Mouse (Mus musculus): ENCODE results near the gene Slc39a2. TPM values are rescaled to one million over a fixed set of nuclear protein-coding genes. Genes with fewer than 3 reads are reported as not detected.
"Not testable (repeated sequence)": the region's sequence is repeated elsewhere in the genome, so short reads cannot be mapped to it uniquely, and the experiment has no call there.

Gene Slc39a2
- polyA plus RNA-seq, 1 experiment, result 0.12 TPM

GRCm38 (mm10) chr14:51922571-51922865, 29.8 kb downstream of the Slc39a2 start, which contains the start of gene Rnase13:
TSS of gene Rnase13 (minus strand) at chr14:51922773.
- H3K79me2 ChIP-seq (ENCODE audit: control insufficient read depth, insufficient read depth), result no peaks in the 10 kb centered on the region
- H3K36me3 ChIP-seq (ENCODE audit: control insufficient read depth, insufficient read depth), result no peaks in the 10 kb centered on the region
- H3ac ChIP-seq (ENCODE audit: control insufficient read depth, insufficient read length), result no peak within 1 kb of the TSS
- TF ChIP-seq E2F4 (IDR thresholded peaks at IDR 0.05; ENCODE audit: insufficient read depth) (no peak), MYOD1 (IDR thresholded peaks at IDR 0.05; ENCODE audit: control insufficient read depth in 1 of 3, insufficient read length in 2 of 3, low read depth in 2 of 3) (no peak), TCF12 (IDR thresholded peaks at IDR 0.05; ENCODE audit: insufficient read depth, poor library complexity, severe bottlenecking) (no peak), REST (IDR thresholded peaks at IDR 0.05; ENCODE audit: insufficient read depth, insufficient read length) (no peak), CEBPB (IDR thresholded peaks at IDR 0.05; ENCODE audit: insufficient read depth, poor library complexity, severe bottlenecking) (no peak), SRF (IDR thresholded peaks at IDR 0.05; ENCODE audit: control insufficient read depth, insufficient read length, low read depth) (no peak), POLR2AphosphoS2 (IDR thresholded peaks at IDR 0.05; ENCODE audit: insufficient read length, low read depth) (no peak), USF1 (IDR thresholded peaks at IDR 0.05; ENCODE audit: low read depth) (no peak), TCF3 (IDR thresholded peaks at IDR 0.05; ENCODE audit: insufficient read length, low read depth) (no peak), POLR2A (IDR thresholded peaks at IDR 0.05; ENCODE audit: insufficient read length, low read depth) (no peak), MAX (IDR thresholded peaks at IDR 0.05; ENCODE audit: low read depth) (no peak), MYOG (IDR thresholded peaks at IDR 0.05; ENCODE audit: control insufficient read depth in 1 of 3, insufficient read depth in 1 of 3, insufficient read length in 2 of 3, low read depth in 2 of 3) (no peak)
- H3K4me3 ChIP-seq, result no peak within 1 kb of the TSS
- peaks cover 4% of the 10 kb centered on the region for H3K27me3 ChIP-seq (ENCODE audit: control insufficient read depth, insufficient read depth, insufficient read length)
- no peak within 1 kb of the TSS for H3K4me2 ChIP-seq (ENCODE audit: low read depth)

DNA sequence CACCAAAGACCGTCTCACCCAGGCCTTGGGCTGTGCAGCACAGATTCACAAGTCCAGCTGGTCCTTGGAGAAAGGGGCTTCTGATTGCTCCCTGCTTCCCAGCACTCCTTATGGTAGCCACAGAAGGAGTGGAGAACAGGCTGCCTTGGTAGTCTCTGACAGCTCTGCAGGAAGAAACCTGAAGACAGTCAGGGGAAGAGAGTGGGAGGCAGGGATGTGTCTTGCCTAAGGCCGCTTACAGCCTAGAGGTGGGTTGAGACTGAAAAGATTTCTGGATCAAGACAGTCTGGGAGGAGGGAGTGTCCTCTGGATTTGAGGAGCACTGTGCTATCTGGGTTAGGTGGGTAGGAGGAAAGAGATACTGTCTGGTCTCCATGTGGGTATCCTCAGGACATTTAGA, 30.2 kb downstream of the Slc39a2 start:
- no peak for TF ChIP-seq MYOG (IDR thresholded peaks at IDR 0.05; ENCODE audit: control insufficient read depth in 1 of 3, insufficient read depth in 1 of 3, insufficient read length in 2 of 3, low read depth in 2 of 3)
- Histone ChIP-seq H3ac (ENCODE audit: control insufficient read depth, insufficient read length) (no peak overlapping the region), H3K4me3 (no peak overlapping the region)

GRCm38 (mm10) chr14:51923492-51923891, 30.8 kb downstream of the Slc39a2 start:
- no peaks in the 10 kb centered on the region for H3K79me2 ChIP-seq (ENCODE audit: control insufficient read depth, insufficient read depth)
- no peaks in the 10 kb centered on the region for H3K36me3 ChIP-seq (ENCODE audit: control insufficient read depth, insufficient read depth)
- TF ChIP-seq TCF12 (IDR thresholded peaks at IDR 0.05; ENCODE audit: insufficient read depth, poor library complexity, severe bottlenecking) (no peak), SRF (IDR thresholded peaks at IDR 0.05; ENCODE audit: control insufficient read depth, insufficient read length, low read depth) (no peak), USF1 (IDR thresholded peaks at IDR 0.05; ENCODE audit: low read depth) (no peak), TCF3 (IDR thresholded peaks at IDR 0.05; ENCODE audit: insufficient read length, low read depth) (no peak), POLR2A (IDR thresholded peaks at IDR 0.05; ENCODE audit: insufficient read length, low read depth) (no peak), MYOG (IDR thresholded peaks at IDR 0.05; ENCODE audit: control insufficient read depth in 1 of 3, insufficient read depth in 1 of 3, insufficient read length in 2 of 3, low read depth in 2 of 3) (no peak), CEBPB (IDR thresholded peaks at IDR 0.05; ENCODE audit: insufficient read depth, poor library complexity, severe bottlenecking) (no peak), E2F4 (IDR thresholded peaks at IDR 0.05; ENCODE audit: insufficient read depth) (no peak), POLR2AphosphoS2 (IDR thresholded peaks at IDR 0.05; ENCODE audit: insufficient read length, low read depth) (no peak), REST (IDR thresholded peaks at IDR 0.05; ENCODE audit: insufficient read depth, insufficient read length) (no peak), MAX (IDR thresholded peaks at IDR 0.05; ENCODE audit: low read depth) (no peak), MYOD1 (IDR thresholded peaks at IDR 0.05; ENCODE audit: control insufficient read depth in 1 of 3, insufficient read length in 2 of 3, low read depth in 2 of 3) (no peak)
- H3K4me3 ChIP-seq, result no peak overlapping the region
- H3K4me2 ChIP-seq (ENCODE audit: low read depth), result no peak overlapping the region
- H3K27me3 ChIP-seq (ENCODE audit: control insufficient read depth, insufficient read depth, insufficient read length), result peaks cover 4% of the 10 kb centered on the region
- H3ac ChIP-seq (ENCODE audit: control insufficient read depth, insufficient read length), result no peak overlapping the region

More for the DNA sequence above, 30.2 kb downstream of the Slc39a2 start:
- H3K4me2 ChIP-seq (ENCODE audit: low read depth), result no peak overlapping the region
- no peaks in the 10 kb centered on the region for H3K79me2 ChIP-seq (ENCODE audit: control insufficient read depth, insufficient read depth)
- H3K27me3 ChIP-seq (ENCODE audit: control insufficient read depth, insufficient read depth, insufficient read length), result peaks cover 4% of the 10 kb centered on the region
- no peaks in the 10 kb centered on the region for H3K36me3 ChIP-seq (ENCODE audit: control insufficient read depth, insufficient read depth)

GRCm38 (mm10) chr14:51926930-51927329, 34.2 kb downstream of the Slc39a2 start:
- not testable (repeated sequence) for H3K4me3 ChIP-seq; H3K36me3 ChIP-seq (ENCODE audit: control insufficient read depth, insufficient read depth); H3K79me2 ChIP-seq (ENCODE audit: control insufficient read depth, insufficient read depth); H3K27me3 ChIP-seq (ENCODE audit: control insufficient read depth, insufficient read depth, insufficient read length); H3K4me2 ChIP-seq (ENCODE audit: low read depth); H3ac ChIP-seq (ENCODE audit: control insufficient read depth, insufficient read length)

DNA sequence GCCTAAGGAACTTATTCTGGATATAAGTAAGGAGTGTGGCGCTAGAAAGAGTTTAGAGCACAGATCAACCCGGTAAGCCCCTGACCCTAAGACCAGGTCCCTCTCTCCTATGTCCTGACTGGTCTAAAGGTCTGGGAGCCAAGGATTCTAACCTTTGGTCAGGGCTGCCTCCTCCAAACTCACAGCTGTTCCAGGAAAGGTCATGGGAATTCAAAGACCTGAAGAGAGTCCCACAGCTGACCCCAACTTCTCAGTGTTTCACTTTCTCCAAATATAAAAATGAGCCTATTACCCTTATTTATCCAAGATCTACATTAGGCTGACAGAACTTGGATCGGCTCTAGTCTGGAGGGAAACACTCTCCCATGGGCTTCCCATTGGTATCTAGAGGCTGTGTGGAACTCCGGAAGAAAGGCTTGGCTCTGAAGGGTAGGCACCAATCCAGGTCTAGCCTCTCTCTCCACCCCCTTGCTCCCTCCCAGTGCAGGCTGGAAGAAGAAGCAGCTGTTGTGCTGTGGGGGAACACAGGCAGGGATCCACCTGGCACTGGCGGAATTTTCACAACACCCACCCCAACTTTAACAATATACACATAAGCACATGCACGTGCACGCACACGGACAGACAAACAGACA, 36.7 kb downstream of the Slc39a2 start:
- no peaks in the 10 kb centered on the region for H3K79me2 ChIP-seq (ENCODE audit: control insufficient read depth, insufficient read depth)
- peak overlapping the region; percentile 10 for H3K4me3 ChIP-seq
- H3ac ChIP-seq (ENCODE audit: control insufficient read depth, insufficient read length), result no peak overlapping the region
- no peaks in the 10 kb centered on the region for H3K36me3 ChIP-seq (ENCODE audit: control insufficient read depth, insufficient read depth)
- no peaks in the 10 kb centered on the region for H3K27me3 ChIP-seq (ENCODE audit: control insufficient read depth, insufficient read depth, insufficient read length)
- H3K4me2 ChIP-seq (ENCODE audit: low read depth), result peak overlapping the region; percentile 86
- TF ChIP-seq MAX (IDR thresholded peaks at IDR 0.05; ENCODE audit: low read depth), result no peak
- TF ChIP-seq MYOD1 (IDR thresholded peaks at IDR 0.05; ENCODE audit: control insufficient read depth in 1 of 3, insufficient read length in 2 of 3, low read depth in 2 of 3), result peak in 1 of 3 experiments; percentile 63
- TF ChIP-seq USF1 (IDR thresholded peaks at IDR 0.05; ENCODE audit: low read depth), result no peak
- peak in 1 of 3 experiments; percentile 58 for TF ChIP-seq MYOG (IDR thresholded peaks at IDR 0.05; ENCODE audit: control insufficient read depth in 1 of 3, insufficient read depth in 1 of 3, insufficient read length in 2 of 3, low read depth in 2 of 3)
